ENCODE assay signal across 8 mouse cellular contexts in the genomic region with DNA sequence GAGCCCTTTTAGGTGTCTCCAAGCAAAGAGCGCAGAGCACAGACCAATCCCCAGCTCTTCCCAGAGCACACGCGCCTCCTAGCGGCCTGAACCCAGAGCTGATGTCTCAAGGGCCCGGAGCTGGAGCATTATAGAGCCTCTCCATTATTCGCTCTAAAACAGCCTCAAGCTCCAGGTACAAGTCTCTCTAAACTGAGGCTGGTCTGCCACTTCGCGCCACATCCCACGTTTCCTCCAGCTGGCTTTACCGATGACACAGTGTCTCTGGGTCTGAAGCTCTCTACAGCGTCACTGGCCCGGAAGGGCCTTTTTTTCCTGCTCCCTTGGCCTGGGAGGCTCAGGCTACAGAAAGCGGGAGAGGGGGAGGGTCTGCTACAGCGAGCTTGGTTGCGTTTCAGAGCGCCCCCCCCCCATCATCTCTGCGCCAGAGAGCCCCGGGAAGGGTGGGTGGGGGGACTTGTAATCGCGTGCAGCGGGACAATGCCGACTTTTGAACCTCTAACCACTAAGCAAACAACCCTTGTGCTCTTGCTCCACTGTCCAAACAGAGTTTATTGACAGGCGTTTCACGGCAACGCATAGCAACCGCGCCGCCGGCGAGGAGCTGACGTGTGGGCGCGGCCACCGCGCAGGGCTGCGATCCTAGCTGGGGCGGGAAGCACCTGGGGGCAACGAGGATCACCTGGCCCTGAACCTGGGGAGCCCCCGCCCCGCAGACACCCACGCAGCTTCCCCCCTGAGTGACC. TPM values are rescaled to one million over a fixed set of nuclear protein-coding genes. Genes with fewer than 3 reads are reported as not detected.
DNase-seq lines count a peak whose midpoint lies in the region; ATAC-seq and TF ChIP-seq lines count a peak whose summit lies in the region.

No protein-coding gene starts in this region.

- H3K4me1 ChIP-seq in E14TG2a.4 (replicated peaks; ENCODE audit: low read depth, low read length) = peaks cover 57% of the 10 kb centered on the region
- H3K4me1 ChIP-seq in hindbrain, embryonic 10.5 days (replicated peaks) = peaks cover 20% of the 10 kb centered on the region
- H3K4me1 ChIP-seq in limb, embryonic 14.5 days (ENCODE audit: control insufficient read depth, insufficient read depth, low read length) = 0 out of 2 replicates have a peak, but pooled peaks cover 8% of the 10 kb centered on the region
- H3K4me1 ChIP-seq in midbrain, embryonic 13.5 days (replicated peaks) = peaks cover 18% of the 10 kb centered on the region

- peaks cover 90% of the 10 kb centered on the region for H3K27me3 ChIP-seq in E14TG2a.4 (ENCODE audit: insufficient read depth, low read length)
- H3K27me3 ChIP-seq in hindbrain, embryonic 10.5 days (ENCODE audit: insufficient read depth, poor library complexity, severe bottlenecking) = peaks cover 100% of the 10 kb centered on the region
- peaks cover 90% of the 10 kb centered on the region for H3K27me3 ChIP-seq in limb, embryonic 14.5 days (ENCODE audit: control insufficient read depth, insufficient read depth, low read length)
- H3K27me3 ChIP-seq in midbrain, embryonic 13.5 days = peaks cover 99% of the 10 kb centered on the region

- DNase-seq in frontal cortex, postnatal 25 days (ENCODE audit: low spot score in 2 of 2) = no peak
- DNase-seq in embryo, embryonic 10 days (ENCODE audit: low spot score) = peak; percentile 93
- DNase-seq in hindbrain, embryonic 10.5 days (ENCODE audit: low spot score) = peak; percentile 77
- peak; percentile 66 for DNase-seq in limb, embryonic 14.5 days (ENCODE audit: low spot score)
- DNase-seq in frontal cortex, postnatal 36 days (ENCODE audit: low spot score in 2 of 2) = no peak

- no peaks in the 10 kb centered on the region for H3K9me3 ChIP-seq in E14TG2a.4 (ENCODE audit: low read length)
- H3K9me3 ChIP-seq in hindbrain, embryonic 10.5 days = no peaks in the 10 kb centered on the region
- no peaks in the 10 kb centered on the region for H3K9me3 ChIP-seq in limb, embryonic 14.5 days (ENCODE audit: control insufficient read depth, low read length)
- H3K9me3 ChIP-seq in midbrain, embryonic 13.5 days = no peaks in the 10 kb centered on the region

- under 1% methylated on average over 41 of the region's 41 CpGs for WGBS in hindbrain, embryonic 10.5 days
- WGBS in limb, embryonic 14.5 days = 1% methylated on average over 39 of the region's 41 CpGs
- WGBS in midbrain, embryonic 13.5 days = under 1% methylated on average over 39 of the region's 41 CpGs

- no peak overlapping the region for H3K9ac ChIP-seq in limb, embryonic 14.5 days (ENCODE audit: low read depth, low read length, severe bottlenecking)
- H3K9ac ChIP-seq in midbrain, embryonic 13.5 days (replicated peaks) = no peak overlapping the region

- H3K4me2 ChIP-seq in limb, embryonic 14.5 days (replicated peaks; ENCODE audit: low read depth, low read length, severe bottlenecking) = peak overlapping the region; percentile 34
- peak overlapping the region; percentile 40 for H3K4me2 ChIP-seq in midbrain, embryonic 13.5 days (replicated peaks)

- peak; percentile 85 for ATAC-seq in frontal cortex, adult (ENCODE audit: low TSS enrichment)
- ATAC-seq in limb, embryonic 14.5 days (ENCODE audit: low FRiP score, low read depth) = peak; percentile 54; the same call in 1 of the 2 replicates
- ATAC-seq in midbrain, embryonic 13.5 days = peak; percentile 74

- H3K4me3 ChIP-seq in E14TG2a.4 (replicated peaks; ENCODE audit: low read length) = peak overlapping the region; percentile 68
- peak overlapping the region; percentile 41 for H3K4me3 ChIP-seq in hindbrain, embryonic 10.5 days
- peak overlapping the region; percentile 24 for H3K4me3 ChIP-seq in limb, embryonic 14.5 days (replicated peaks; ENCODE audit: low read length)
- peak overlapping the region; percentile 18 for H3K4me3 ChIP-seq in midbrain, embryonic 13.5 days (replicated peaks)

- peak; percentile 87 for TF ChIP-seq CTCF in E14TG2a.4 (conservative IDR thresholded peaks at IDR 0.05; ENCODE audit: low read length)

- no peak for TF ChIP-seq POLR2A in limb, embryonic 14.5 days (IDR thresholded peaks at IDR 0.05; ENCODE audit: borderline replicate concordance, extremely low read depth, insufficient read depth, insufficient read length)

- H3K27ac ChIP-seq in hindbrain, embryonic 10.5 days = no peak overlapping the region
- H3K27ac ChIP-seq in limb, embryonic 14.5 days (replicated peaks; ENCODE audit: low read depth, low read length) = no peak overlapping the region
- no peak overlapping the region for H3K27ac ChIP-seq in midbrain, embryonic 13.5 days

- no peaks in the 10 kb centered on the region for H3K36me3 ChIP-seq in E14TG2a.4 (ENCODE audit: insufficient read depth, low read length)
- H3K36me3 ChIP-seq in hindbrain, embryonic 10.5 days = no peaks in the 10 kb centered on the region
- no peaks in the 10 kb centered on the region for H3K36me3 ChIP-seq in limb, embryonic 14.5 days (ENCODE audit: control insufficient read depth, insufficient read depth, low read length)
- H3K36me3 ChIP-seq in midbrain, embryonic 13.5 days = no peaks in the 10 kb centered on the region

RNA-seq across cellular contexts. Expression of a gene that starts 7.6 kb away (rescaled TPM):
- polyA plus RNA-seq in hindbrain, embryonic 10.5 days (2016; fragmentation: Nextera tagmentation; extraction: Ambion mirVana) = not detected in 2 replicates
- polyA plus RNA-seq in limb, embryonic 14.5 days (2012; rRNA removed) = 0.03 TPM in 1 of 2 replicates, not detected in the other
- not detected in 2 replicates for polyA plus RNA-seq in limb, embryonic 14.5 days (2014; fragmentation: Nextera tagmentation; extraction: Ambion mirVana)
- not detected in 2 replicates for polyA plus RNA-seq in midbrain, embryonic 13.5 days (2015; fragmentation: Nextera tagmentation; extraction: Ambion mirVana)

RNA-seq across cellular contexts. Expression of a gene that starts 22.8 kb away (rescaled TPM):
- not detected in 2 replicates for polyA plus RNA-seq in hindbrain, embryonic 10.5 days (2016; fragmentation: Nextera tagmentation; extraction: Ambion mirVana)
- not detected in 2 replicates for polyA plus RNA-seq in limb, embryonic 14.5 days (2012; rRNA removed)
- not detected in 2 replicates for polyA plus RNA-seq in limb, embryonic 14.5 days (2014; fragmentation: Nextera tagmentation; extraction: Ambion mirVana)
- not detected in 2 replicates for polyA plus RNA-seq in midbrain, embryonic 13.5 days (2015; fragmentation: Nextera tagmentation; extraction: Ambion mirVana)

RNA-seq across cellular contexts. Expression of a gene that starts 29.7 kb away (rescaled TPM):
- not detected in 2 replicates for polyA plus RNA-seq in hindbrain, embryonic 10.5 days (2016; fragmentation: Nextera tagmentation; extraction: Ambion mirVana)
- polyA plus RNA-seq in limb, embryonic 14.5 days (2012; rRNA removed) = not detected in 2 replicates
- not detected in 2 replicates for polyA plus RNA-seq in limb, embryonic 14.5 days (2014; fragmentation: Nextera tagmentation; extraction: Ambion mirVana)
- not detected in 2 replicates for polyA plus RNA-seq in midbrain, embryonic 13.5 days (2015; fragmentation: Nextera tagmentation; extraction: Ambion mirVana)

Comparison
In these comparisons a context has a peak if more than half of its experiments do, and no peak if none do; other contexts are left out.
1. DNase-seq: peak in embryo, embryonic 10 days (single experiment), hindbrain, embryonic 10.5 days (single experiment) and limb, embryonic 14.5 days (single experiment); none in frontal cortex, postnatal 25 days (0 of 2) and frontal cortex, postnatal 36 days (0 of 2).
2. H3K4me3 ChIP-seq: peak in every context shown above with its lines; median percentile 68 in E14TG2a.4; 41 in hindbrain, embryonic 10.5 days; 24 in limb, embryonic 14.5 days; 18 in midbrain, embryonic 13.5 days.
3. Peak in every context shown above with its lines, with median percentiles within 50 percentile points of each other: ATAC-seq.